Mouse (Mus musculus): Measurements from ENCODE around the gene Clic1.

- TF ChIP-seq POLR2A (IDR thresholded peaks at IDR 0.05; ENCODE audit: low read depth, low read length) (no peak), CTCF (IDR thresholded peaks at IDR 0.05; ENCODE audit: borderline replicate concordance, insufficient read depth, low read length) (no peak)
These were observed 10.3 kb downstream of the Clic1 start for GRCm38 (mm10) chr17:35060071-35060470.
